Mouse (Mus musculus): ENCODE results near the gene Snap29. TPM values are rescaled to one million over a fixed set of nuclear protein-coding genes. Genes with fewer than 3 reads are reported as not detected.

Snap29 gene
- total RNA-seq (2021), result 10 to 100 TPM; 26.7 to 29.3 TPM
- long read RNA-seq, experiment 1, partial matches to known transcripts, result 0 of 3 reads
- long read RNA-seq, experiment 1, other reads (novel, unspliced or antisense), result 1 of 3 reads
- long read RNA-seq, experiment 2, transcript Snap29-201 (5 exons, 3,447 nt), result major isoform, 6 of 7 reads
- long read RNA-seq, experiment 2, partial matches to known transcripts, result 0 of 7 reads
- long read RNA-seq, experiment 2, other reads (novel, unspliced or antisense), result 1 of 7 reads

DNA sequence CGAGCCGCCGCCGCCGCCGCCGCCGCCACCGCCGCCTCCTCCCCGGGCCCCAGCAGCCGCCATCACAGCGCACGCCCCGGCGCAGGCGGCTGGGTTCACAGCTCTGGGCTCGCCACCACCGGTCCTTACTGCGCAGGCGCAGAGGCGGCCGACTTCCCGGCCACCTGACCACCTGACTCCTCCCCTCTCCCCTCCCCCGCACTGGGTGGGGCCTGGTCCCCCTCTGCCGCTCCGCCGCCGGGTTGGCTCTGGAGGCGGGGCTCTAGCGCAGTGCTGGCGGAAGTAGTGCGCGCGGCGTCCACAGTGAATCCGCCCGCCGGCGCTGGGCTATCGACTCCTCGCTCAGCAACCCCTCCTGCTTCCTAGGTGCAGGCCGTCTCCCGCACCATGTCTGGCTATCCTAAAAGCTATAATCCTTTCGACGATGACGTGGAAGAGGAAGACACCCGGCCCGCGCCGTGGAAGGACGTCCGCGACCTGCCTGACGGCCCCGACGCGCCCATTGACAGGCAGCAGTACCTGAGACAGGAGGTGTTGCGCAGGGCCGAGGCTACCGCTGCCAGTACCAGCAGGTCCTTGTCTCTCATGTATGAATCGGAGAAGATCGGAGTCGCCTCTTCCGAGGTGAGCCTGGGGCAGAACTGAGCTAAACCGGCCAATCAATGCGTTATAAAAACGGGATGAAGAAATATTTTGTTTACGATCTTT is at the start of gene Snap29, which contains the start of gene Pi4ka:
Gene Snap29, plus strand, starts transcription at position 251 of the 708 bp plus-strand sequence.
Gene Pi4ka, minus strand, starts transcription at position 579 of the 708 bp plus-strand sequence.
- intact Hi-C loops (cut with DNase I), result no loop called here
- peak; percentile 100 for DNase-seq (ENCODE audit: low spot score in 2 of 2)

DNA sequence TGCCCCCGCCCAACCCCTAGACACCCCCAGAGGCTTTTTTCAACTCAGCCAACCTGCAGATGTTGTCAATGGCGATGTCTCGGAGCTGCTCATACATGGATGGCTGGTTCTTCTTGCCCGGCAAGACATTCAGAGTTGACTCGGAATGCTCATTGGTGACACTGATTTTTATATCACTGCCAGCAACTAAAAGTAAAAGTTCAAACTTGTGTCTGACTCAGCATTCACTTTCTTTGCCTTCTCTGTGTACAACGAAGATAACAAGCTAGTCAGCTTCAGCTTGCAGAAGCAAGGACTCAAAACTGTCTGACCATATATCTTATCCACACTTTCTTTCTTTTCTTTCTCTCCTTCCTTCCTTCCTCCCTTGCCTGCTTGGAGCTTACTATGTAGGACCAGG is 49.8 kb upstream of the Snap29 start:
- intact Hi-C loops (cut with DNase I), result no loop called here
- DNase-seq (ENCODE audit: low spot score in 2 of 2), result no peak

DNA sequence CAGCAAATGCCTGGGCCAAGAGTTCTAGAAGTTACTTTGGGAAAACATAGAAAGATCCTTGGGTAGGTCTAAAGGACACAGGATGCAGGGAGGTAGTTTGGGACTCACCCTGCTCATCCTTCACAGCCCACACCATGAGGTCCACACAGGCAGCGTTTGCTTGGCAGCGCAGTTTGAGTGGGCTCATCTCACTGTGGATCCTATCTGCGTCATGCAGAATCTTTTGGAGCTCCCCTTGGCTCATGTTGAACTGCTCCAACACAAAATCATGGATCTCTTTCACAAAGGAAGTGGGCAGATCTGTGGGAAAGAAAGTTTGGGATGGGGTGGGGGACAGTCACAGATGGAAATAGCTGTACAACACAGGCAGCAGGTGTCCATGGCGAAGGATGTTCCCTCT is 47.0 kb upstream of the Snap29 start:
- no peak for DNase-seq (ENCODE audit: low spot score in 2 of 2)
- intact Hi-C loops (cut with DNase I), result no loop called here

DNA sequence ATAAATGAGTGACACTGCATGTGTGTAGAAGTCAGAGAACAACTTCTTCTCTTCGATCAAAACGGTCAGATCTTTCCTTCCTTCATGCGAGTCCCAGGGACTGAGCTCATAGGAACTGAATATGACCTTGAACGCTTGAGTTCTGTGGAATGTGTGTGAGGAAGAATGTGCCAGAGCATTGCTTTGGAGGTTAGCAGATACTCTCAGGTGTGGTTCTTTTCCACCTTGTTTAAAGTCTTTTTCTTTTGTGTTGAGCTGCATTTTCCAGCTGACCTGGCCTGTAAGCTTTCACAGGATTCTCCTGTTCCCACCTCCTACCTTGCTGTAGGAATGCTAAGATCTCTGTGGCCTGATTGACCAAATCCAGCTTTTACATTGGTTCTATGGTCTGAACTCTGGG is 23.5 kb upstream of the Snap29 start:
- DNase-seq (ENCODE audit: low spot score in 2 of 2), result no peak
- intact Hi-C loops (cut with DNase I), result no loop called here

DNA sequence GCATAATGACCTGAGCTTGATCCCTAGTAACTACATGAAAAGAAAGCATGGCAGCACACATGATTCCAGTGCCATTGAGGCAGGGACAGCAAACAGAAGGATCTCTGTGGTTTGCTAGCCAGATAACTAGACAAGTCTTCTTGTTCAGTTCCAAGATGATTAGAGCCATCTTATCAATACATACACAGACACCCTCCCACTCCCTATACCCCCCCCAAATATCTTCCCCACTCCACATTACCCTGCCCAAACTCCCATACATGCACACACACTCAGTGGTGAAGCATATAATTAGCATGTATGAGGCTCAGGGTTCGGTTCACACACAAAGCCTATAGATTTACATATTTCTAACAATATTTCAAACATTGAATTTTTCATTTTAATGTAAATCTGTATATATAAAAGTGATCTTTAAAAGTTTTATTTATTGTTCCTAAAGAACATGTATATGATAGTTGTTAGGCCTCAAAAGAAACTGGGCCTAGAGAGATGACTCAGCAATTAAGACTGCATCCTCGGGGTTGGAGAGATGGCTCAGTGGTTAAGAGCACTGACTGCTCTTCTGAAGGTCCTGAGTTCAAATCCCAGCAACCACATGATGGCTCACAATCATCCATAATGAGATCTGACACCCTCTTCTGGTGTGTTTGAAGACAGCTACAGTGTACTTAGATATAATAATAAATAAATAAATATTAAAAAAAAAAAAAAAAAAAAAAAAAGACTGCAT is 22.0 kb upstream of the Snap29 start:
- DNase-seq (ENCODE audit: low spot score in 2 of 2), result no peak

DNA sequence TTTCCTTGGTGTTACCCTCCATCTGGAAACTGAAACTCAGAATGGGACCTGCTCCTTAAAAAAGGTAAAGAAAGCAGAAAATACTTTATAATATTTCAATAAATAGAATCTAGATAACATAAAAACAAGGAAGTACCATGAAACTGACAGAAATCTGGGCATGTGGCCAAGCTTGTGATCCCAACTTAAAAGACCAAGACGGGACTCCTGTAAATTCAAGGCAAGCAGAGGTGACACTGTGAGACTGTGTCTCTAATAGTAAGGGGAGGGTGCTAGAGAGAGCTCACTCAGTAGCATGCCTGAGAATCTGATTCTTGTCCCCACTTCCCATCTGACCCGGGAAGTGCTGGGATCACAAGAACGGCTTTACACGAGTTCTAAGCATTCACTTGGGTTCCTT is 13.0 kb upstream of the Snap29 start:
- DNase-seq (ENCODE audit: low spot score in 2 of 2), result no peak
- intact Hi-C loops (cut with DNase I), result no loop called here

More for the DNA sequence above, 22.0 kb upstream of the Snap29 start:
- intact Hi-C loops (cut with DNase I), result no loop called here

DNA sequence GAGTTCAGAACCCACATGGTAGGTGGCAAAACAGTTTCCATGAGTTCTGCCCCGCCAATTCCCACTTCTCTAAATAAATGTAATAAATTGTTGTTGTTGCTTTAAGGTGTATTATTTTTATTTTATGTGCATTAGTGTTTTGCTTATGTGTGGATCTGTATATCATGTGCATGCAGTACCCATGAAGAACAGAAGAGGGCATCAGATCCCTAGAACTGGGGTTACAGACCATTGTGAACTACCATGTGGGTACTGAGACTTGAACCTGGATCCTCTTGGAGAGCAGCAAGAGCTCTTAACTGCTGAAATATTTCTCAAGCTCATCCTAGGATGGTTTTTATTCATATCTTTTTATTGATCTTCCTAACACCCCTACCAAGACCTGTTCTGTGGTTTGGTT is 2.9 kb upstream of the Snap29 start:
- intact Hi-C loops (cut with DNase I), result no loop called here

DNA sequence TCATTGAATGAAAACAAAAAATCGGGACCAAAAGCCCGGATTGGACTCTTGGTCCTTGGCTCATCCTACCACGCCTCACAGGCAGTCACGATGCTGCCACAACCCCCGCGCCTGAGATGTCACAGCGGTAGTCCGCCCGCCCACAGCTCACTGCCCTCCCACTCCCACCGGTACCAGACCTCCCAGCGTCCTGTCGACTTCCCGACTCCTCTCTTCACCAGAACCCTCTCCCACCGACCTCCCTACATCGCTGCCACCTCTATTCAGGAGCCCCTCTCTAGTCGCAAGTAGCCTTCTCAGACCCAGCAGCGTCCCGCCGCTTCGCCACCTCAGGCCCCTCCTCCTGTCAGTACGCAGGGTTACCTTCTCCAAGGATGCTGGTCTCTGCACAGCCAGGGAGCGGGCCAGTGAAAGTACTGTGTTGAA is 502 bp upstream of the Snap29 start:
- peak; percentile 81 to 90 for DNase-seq (ENCODE audit: low spot score in 2 of 2)
- intact Hi-C loops (cut with DNase I), result no loop called here

More for the DNA sequence above, 2.9 kb upstream of the Snap29 start:
- DNase-seq (ENCODE audit: low spot score in 2 of 2), result peak; percentile 39 to 56

DNA sequence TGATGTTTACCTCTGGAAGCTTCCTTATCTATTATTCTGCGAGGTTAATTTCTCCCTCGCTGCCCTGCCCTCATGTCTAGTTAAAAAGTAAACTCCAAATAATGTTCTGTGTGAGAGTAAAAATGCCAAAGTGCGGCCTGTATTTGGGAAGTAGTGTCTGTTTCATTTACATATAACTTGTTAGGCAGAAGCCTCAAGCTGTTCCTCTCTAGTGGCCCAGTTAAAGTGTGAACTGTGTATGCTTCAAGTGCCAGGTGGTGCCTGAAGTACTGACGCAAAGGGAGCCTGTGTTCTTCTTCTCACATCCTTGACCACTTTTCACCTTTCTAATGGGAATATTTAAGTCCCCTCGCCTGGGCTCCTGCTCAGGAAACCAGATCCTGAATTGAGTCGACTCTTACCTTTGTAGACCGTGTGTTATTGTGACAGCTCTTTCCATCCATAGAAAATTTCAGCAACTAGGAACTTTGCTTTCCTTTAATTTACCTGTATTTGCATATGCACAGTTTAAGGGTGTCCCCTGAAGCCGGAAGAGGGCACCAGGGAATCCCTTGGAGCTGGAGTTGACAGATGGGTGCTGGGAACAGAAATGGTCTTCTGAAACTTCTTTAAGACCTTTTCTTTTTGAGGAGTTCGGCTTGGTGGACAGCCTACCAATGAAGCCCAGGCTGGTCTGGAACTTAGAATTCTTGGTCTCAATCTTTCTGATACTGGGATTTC is 886 bp downstream of the Snap29 start:
- DNase-seq (ENCODE audit: low spot score in 2 of 2), result peak; percentile 10 to 41
- intact Hi-C loops (cut with DNase I), result no loop called here

DNA sequence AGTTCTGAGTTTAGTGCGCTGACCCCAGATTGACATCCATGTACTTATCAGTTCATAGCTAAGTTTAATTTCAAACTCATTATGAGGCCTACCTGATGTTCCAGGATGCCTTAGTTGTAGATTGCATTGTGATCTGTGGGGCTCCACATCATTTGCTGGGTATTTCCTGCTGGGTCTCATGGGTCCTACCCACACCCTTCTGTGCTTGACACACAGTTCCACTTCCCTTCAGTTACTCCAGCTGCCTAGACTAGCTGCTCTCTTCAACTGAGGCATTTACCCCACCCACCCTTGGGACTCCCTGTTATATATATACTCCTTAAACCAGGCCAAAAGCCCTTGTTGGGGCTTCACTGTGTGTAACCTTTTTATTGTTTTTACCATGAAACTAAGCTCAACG is 3.3 kb downstream of the Snap29 start:
- intact Hi-C loops (cut with DNase I), result no loop called here

DNA sequence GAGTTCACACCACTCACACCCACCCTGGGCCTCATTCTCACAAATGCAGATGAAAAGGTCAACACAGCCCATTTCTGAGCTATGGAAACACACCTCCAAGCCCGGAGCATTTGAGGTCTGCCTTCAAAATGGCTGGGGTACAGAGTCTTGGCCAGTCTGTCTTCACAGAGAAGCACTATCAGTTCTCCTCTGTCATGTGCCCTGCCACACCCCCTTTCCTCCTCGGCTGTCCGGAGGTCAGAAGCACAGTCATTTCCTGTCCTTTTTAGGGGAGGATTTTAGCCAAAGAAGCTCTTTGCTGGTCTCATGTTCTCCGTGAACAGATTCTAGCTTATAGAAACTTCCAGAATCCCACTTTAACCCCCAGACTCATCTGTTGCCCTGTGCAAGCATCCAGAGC is 4.4 kb downstream of the Snap29 start:
- DNase-seq (ENCODE audit: low spot score in 2 of 2), result no peak
- intact Hi-C loops (cut with DNase I), result no loop called here

More for the DNA sequence above, 3.3 kb downstream of the Snap29 start:
- no peak for DNase-seq (ENCODE audit: low spot score in 2 of 2)

DNA sequence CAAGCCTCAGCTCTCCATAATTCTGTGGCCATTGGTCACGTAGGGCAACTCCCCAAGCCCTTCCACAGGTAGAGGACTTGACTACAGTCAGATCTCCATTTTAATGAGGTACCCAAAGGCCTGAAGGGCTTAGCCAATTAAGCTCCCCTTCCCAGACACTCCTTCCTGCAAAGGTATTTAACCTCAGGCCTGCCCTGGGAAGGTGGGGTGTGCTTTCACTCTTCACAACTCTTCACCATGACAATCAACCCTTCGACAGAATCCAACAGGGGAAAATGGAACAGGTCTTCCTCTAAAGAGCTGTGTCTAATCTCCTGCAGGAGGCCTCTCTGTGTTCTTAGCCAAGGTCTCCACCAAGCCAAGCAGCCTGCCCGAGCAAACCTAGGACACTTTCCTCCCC is 17.2 kb downstream of the Snap29 start:
- no peak for DNase-seq (ENCODE audit: low spot score in 2 of 2)
- intact Hi-C loops (cut with DNase I), result no loop called here

DNA sequence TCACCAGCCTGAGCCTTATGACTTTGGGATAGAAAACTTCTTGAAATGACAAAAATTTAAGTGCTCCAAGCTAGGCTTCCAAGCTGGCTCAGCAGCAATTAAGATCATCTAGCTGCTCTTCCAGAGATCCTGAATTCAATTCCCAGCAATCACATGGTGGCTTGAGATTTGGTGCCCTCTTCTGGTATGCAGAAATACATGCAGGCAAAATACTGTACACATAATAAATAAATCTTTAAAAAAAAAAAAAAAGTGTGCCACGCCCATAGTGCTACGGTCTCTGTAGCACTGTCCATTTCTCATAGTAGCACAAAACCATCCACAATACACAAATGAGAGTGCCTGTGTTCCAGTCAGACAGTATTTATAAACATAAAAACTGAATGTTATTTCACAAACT is 26.8 kb downstream of the Snap29 start:
- DNase-seq (ENCODE audit: low spot score in 2 of 2), result no peak
- intact Hi-C loops (cut with DNase I), result no loop called here

DNA sequence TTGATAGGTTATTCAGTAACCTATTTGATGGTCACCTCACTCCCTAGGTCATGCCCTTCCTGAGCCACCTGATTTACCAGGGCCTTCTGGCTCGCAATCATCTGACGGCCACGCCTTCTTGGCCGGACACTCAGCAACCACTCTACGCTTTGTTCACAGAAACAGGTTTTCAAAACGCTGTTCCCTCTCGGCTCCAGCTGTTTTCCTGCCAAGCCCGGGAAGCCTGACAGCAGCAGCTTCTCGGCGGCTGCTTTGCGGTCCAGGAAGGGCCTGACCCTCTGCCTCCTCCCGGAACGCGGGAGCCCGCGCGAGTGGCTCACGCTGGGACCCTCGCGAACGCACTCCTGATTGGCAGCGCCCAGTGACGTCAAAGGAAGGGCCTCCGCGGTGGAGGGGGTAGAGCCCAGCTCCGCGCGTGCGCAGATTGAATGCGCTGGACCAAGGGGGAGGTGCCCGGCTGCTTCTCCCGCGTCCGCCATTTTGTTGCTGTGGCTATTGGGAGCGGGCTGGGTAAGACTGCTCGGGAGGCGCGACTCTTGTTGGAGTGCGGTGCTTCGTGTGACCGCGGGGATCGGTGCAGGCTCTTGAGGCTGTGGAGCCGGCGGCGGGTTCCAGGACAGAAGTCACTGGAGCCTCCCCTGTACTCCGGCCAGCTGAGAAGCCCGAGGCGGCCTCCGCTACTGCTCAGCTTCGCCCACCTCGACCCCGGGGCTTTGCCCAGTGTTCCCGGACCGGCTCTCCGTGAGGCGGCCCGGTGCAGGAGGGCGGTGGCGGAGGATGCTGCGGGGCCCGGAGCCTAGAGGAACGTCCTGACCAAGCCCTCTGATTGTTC is 46.0 kb downstream of the Snap29 start, which contains the start of gene Crkl:
Gene Crkl, plus strand, starts transcription at position 447 of the 832 bp plus-strand sequence.
- intact Hi-C loops (cut with DNase I), result no loop called here
- peak; percentile 97 to 98 for DNase-seq (ENCODE audit: low spot score in 2 of 2)

DNA sequence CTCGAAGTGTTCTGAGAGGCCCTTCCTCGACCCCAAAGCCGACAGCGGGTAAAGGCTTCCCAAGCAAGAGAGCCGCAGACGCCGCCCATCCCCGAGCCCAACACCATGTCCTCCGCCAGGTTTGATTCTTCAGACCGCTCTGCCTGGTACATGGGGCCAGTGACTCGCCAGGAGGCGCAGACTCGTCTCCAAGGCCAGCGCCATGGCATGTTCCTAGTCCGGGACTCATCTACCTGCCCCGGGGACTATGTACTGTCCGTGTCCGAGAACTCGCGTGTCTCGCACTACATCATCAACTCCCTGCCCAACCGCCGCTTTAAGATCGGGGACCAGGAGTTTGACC is 46.6 kb downstream of the Snap29 start:
- DNase-seq (ENCODE audit: low spot score in 2 of 2), result peak in 1 of 2 experiments; percentile 34
- intact Hi-C loops (cut with DNase I), result no loop called here

DNA sequence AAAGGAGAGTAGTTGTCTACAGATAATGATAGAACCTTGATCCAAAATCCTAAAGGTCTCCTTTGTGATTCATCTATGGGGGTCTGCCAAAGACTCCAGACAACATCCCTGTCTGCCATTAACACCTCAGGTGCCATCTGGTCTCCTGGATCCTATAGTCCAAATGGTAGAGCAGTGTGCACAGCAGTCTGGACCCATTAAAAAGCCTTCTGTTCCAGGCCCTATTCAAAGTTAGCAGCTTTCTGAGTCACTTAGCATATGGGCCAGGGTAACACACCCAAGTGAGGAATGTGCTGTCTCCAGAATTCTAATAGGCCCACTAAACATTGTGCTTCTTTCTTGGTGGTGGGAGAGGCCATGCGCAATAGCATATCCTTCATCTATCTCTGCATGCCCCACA is 51.1 kb downstream of the Snap29 start:
- intact Hi-C loops (cut with DNase I), result no loop called here
- DNase-seq (ENCODE audit: low spot score in 2 of 2), result no peak

DNA sequence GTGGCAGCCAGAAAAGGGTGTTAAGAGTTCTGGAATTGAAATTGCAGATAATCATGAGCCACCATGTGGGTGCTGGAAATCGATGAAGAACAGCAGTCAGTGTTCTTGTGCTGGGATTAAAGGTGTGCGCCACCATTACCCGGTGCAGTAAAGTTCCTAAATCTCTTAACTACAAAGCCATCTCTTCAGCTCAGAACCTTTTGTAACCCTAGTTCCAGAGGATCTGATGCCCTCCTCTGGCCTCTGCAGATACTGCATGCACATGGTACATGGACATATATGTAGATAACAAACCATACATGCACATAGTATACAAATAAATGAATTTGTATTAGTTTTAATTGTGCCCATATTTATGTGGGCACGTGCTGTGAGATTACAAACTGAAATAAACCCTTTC is 54.5 kb downstream of the Snap29 start:
- intact Hi-C loops (cut with DNase I), result no loop called here
- DNase-seq (ENCODE audit: low spot score in 2 of 2), result peak in 1 of 2 experiments; percentile 28

DNA sequence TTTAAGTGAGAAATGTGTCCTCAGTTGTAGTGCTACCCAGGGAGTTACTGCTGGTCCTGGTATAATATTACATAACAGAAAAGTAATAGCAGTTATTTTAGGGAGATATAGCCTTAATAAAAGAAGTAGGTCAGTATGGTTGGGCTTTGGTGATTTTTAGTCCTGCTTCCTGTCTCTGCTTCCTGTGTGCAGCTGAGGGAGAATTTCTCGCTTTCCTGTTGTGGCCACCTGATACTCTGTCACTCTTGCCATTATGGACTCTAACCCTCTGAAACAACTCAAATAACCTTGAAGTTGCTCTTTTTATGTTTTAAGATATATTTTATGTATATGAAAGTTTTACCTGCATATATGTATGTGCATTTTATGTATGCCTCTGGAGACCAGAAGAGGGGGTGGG is 55.8 kb downstream of the Snap29 start:
- no peak for DNase-seq (ENCODE audit: low spot score in 2 of 2)
- intact Hi-C loops (cut with DNase I), result no loop called here

DNA sequence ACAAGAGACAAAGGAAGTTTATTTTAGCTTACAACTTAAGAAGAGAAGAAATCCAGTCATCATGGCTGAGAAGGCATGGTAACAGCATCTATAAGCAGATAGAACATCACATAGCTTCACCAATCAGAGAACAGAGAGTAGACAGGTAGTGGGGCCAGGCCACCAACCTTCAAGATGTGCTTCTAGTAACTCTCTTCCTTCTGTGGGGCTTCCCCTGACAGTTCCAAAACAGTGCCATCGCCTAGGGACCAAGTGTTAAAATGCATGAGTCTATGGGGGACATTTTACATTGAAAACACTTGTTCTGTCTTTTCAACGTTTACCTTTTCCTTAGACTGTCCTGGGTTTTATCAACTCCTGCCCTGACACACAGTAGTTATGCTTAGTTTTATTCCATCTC is 57.4 kb downstream of the Snap29 start:
- intact Hi-C loops (cut with DNase I), result no loop called here
- no peak for DNase-seq (ENCODE audit: low spot score in 2 of 2)
